Comparison of ENCODE assay signal across 13 mouse cellular contexts in the genomic region with DNA sequence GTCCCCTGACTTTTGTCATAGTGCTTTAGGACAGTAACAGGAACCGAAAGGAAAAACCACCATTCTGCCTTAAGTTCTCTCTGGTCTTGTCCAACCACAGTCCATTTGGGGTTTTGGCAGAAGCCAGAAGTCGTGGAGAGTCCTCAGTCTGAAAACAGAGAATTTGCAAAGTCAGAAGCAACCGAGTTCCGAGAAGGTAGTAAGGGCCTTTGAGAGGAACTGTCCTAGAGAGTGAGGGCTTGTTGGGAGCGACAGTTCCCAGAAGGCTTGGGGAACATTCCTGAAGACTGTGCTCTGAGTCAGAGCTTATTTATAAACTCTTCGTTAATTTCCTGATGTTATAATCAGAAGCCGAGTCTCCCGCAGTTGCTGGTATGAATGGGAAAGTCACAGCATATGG.
DNase-seq lines count a peak whose midpoint lies in the region; ATAC-seq lines count a peak whose summit lies in the region.
"Had no signal": no experiment of that assay in that cellular context is flagged by ENCODE, and none has a peak within 500 bp of the region (broad histone marks: within the 10 kb centered on the region; RNA-seq: fewer than 3 reads in every experiment).

No protein-coding gene starts in this region.

- intact Hi-C loops in gastrocnemius, postnatal 36 days (cut with DNase I), result no loop called here

- no peaks in the 10 kb centered on the region for H3K27me3 ChIP-seq in forebrain, embryonic 10.5 days (ENCODE audit: poor library complexity, severe bottlenecking)
- H3K27me3 ChIP-seq: forebrain, embryonic 12.5 days; limb, embryonic 15.5 days; midbrain, embryonic 15.5 days had no signal

- no peak overlapping the region for H3K27ac ChIP-seq in forebrain, embryonic 10.5 days
- H3K27ac ChIP-seq: forebrain, embryonic 12.5 days; limb, embryonic 15.5 days; midbrain, embryonic 15.5 days had no signal

- H3K4me3 ChIP-seq in forebrain, embryonic 10.5 days, result no peak overlapping the region
- H3K4me3 ChIP-seq: forebrain, embryonic 12.5 days; limb, embryonic 15.5 days; midbrain, embryonic 15.5 days had no signal

- peak; percentile 61 for ATAC-seq in granulocyte monocyte progenitor cell, adult 5-6 weeks (replicated peaks; ENCODE audit: poor library complexity, severe bottlenecking)
- ATAC-seq: midbrain, embryonic 15.5 days had no signal

- WGBS in forebrain, embryonic 10.5 days, result 91% methylated on average over 8 of the region's 8 CpGs

- H3K9me3 ChIP-seq in forebrain, embryonic 10.5 days, result peaks cover 8% of the 10 kb centered on the region; the same call in 1 of the 2 replicates
- H3K9me3 ChIP-seq: forebrain, embryonic 12.5 days; limb, embryonic 15.5 days had no signal

- DNase-seq in gastrocnemius, adult 18-20 months (ENCODE audit: low spot score), result peak; percentile 6
- DNase-seq in gastrocnemius, postnatal 36 days, result no peak
- DNase-seq in left cerebral cortex, adult 9 months (ENCODE audit: low spot score in 2 of 2), result peak; percentile 15 to 24
- no peak for DNase-seq in left cerebral cortex, adult 8-10 months (ENCODE audit: low spot score in 2 of 2)
- peak; percentile 31 for DNase-seq in skeletal muscle tissue, adult 2 months (ENCODE audit: low read depth, low spot score)
- no peak for DNase-seq in Muller cell, postnatal 12 days (ENCODE audit: inconsistent ontology term)
- DNase-seq in forebrain, embryonic 10.5 days (ENCODE audit: extremely low spot score, low spot score), result no peak
- DNase-seq: kidney, adult 18-20 months; kidney, postnatal 10 days had no signal

- H3K4me1 ChIP-seq in forebrain, embryonic 10.5 days, result no peaks in the 10 kb centered on the region
- H3K4me1 ChIP-seq: forebrain, embryonic 12.5 days; limb, embryonic 15.5 days; midbrain, embryonic 15.5 days had no signal

- no peaks in the 10 kb centered on the region for H3K36me3 ChIP-seq in forebrain, embryonic 10.5 days (replicated peaks)
- H3K36me3 ChIP-seq: forebrain, embryonic 12.5 days; limb, embryonic 15.5 days; midbrain, embryonic 15.5 days had no signal

Comparison
In these comparisons a context has a peak if more than half of its experiments do, and no peak if none do; other contexts are left out.
1. DNase-seq: peak in gastrocnemius, adult 18-20 months (single experiment), left cerebral cortex, adult 9 months (2 of 2) and skeletal muscle tissue, adult 2 months (single experiment); none in gastrocnemius, postnatal 36 days (0 of 2), left cerebral cortex, adult 8-10 months (0 of 2), Muller cell, postnatal 12 days (single experiment) and forebrain, embryonic 10.5 days (single experiment).